Mouse (Mus musculus): Measurements from ENCODE around the gene Gm28036. TPM values are rescaled to one million over a fixed set of nuclear protein-coding genes. Genes with fewer than 3 reads are reported as not detected.

Gm28036 gene
- polyA plus RNA-seq, 1 experiment from 2014 or later: 19.8 TPM

DNA sequence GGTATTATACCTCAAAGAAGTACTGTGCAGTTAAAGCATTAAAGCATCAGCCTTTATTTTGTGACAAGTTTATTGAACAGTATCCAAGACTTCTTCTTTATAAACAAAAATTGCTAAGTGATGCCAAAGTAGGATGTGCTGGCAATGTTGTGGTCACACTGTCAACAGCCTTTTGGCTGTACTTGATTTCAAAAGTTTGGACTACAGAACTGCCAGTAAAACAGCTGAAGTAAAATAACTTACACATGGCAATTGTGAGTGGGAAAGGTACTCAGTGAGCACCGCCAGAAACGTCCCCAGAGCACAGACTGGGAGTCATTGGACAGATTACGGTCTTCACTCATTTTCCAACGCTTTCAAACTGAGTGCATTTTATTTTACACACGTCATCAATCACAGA, 35.0 kb downstream of the Gm28036 start:
- WGBS: 71% methylated on average over 5 of the region's 5 CpGs
- Histone ChIP-seq H3K9ac (ENCODE audit: low read length) (no peak overlapping the region), H3K36me3 (ENCODE audit: control insufficient read depth, insufficient read depth, low read length) (peaks cover 14% of the 10 kb centered on the region), H3K9me3 (replicated peaks; ENCODE audit: control insufficient read depth, low read length) (no peaks in the 10 kb centered on the region), H3K4me3 (replicated peaks; ENCODE audit: low read length) (no peak overlapping the region), H3K4me1 (ENCODE audit: control insufficient read depth, insufficient read depth, low read length) (no peaks in the 10 kb centered on the region), H3K27ac (ENCODE audit: low read length) (no peak overlapping the region), H3K27me3 (ENCODE audit: control insufficient read depth, insufficient read depth, low read length) (no peaks in the 10 kb centered on the region), H3K4me2 (ENCODE audit: low read depth, low read length) (no peak overlapping the region)
- no peak for ATAC-seq (ENCODE audit: insufficient read depth, low FRiP score)

DNA sequence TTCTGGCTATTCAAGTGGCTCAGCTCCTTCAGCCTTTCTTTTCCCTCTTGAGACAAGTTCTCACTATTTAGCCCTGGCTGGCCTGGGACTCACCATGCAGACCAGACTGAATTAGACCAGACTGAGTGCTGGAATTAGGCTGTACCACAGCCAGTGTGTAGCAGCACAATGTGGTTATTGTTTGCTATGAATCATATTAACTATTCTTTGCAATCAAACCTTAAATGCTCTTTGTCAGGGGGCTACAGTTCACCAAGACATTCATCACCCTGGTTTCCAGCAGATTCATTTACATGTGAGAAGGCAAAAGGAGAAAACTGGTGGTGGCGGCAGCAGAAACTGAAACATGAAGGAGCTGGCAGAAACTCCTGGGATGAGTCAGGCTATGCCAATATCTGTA, 37.1 kb downstream of the Gm28036 start:
- Histone ChIP-seq H3K4me1 (ENCODE audit: control insufficient read depth, insufficient read depth, low read length) (no peaks in the 10 kb centered on the region), H3K4me2 (ENCODE audit: low read depth, low read length) (no peak overlapping the region), H3K4me3 (replicated peaks; ENCODE audit: low read length) (no peak overlapping the region), H3K9ac (ENCODE audit: low read length) (no peak overlapping the region), H3K36me3 (ENCODE audit: control insufficient read depth, insufficient read depth, low read length) (no peaks in the 10 kb centered on the region), H3K9me3 (replicated peaks; ENCODE audit: control insufficient read depth, low read length) (no peaks in the 10 kb centered on the region), H3K27me3 (ENCODE audit: control insufficient read depth, insufficient read depth, low read length) (no peaks in the 10 kb centered on the region), H3K27ac (ENCODE audit: low read length) (no peak overlapping the region)
- no peak for ATAC-seq (ENCODE audit: insufficient read depth, low FRiP score)
- WGBS: 76% methylated on average over 1 of the region's 1 CpGs

DNA sequence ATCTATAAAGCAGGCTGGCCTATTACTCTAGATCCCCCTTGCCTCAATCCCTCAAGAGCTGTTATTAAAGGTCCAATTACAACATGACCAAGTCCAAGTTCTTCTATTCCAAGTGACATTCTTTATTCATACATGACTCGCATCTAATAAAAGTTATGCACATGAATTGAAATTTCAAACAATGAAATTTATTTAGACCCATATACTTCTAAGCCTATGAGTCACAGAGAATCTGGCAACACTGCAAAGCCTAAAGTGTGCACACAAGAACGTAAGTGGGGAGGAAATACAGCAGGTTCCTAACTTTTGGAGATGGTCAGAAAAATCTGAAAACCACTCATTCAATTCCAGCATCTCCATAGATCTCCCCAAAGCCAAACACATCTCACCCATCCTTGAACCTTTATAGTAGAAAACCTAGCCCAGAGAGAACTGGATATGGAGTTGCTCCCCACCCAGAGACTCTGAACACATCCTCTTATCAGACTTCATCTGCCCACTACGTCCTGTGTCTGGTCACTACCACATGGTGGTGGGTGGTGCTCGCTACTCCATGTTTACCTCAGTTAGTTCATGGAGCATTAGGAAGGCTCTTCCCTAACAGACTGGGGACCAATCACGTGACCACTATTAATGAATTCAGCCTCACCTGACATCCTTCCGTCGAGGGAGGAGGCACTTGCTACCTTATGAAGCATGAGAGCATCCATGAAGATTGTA, 39.3 kb downstream of the Gm28036 start:
- Histone ChIP-seq H3K9ac (ENCODE audit: low read length) (no peak overlapping the region), H3K4me3 (replicated peaks; ENCODE audit: low read length) (no peak overlapping the region), H3K9me3 (replicated peaks; ENCODE audit: control insufficient read depth, low read length) (no peaks in the 10 kb centered on the region), H3K36me3 (ENCODE audit: control insufficient read depth, insufficient read depth, low read length) (no peaks in the 10 kb centered on the region), H3K4me2 (ENCODE audit: low read depth, low read length) (no peak overlapping the region), H3K4me1 (ENCODE audit: control insufficient read depth, insufficient read depth, low read length) (no peaks in the 10 kb centered on the region), H3K27ac (ENCODE audit: low read length) (no peak overlapping the region), H3K27me3 (ENCODE audit: control insufficient read depth, insufficient read depth, low read length) (no peaks in the 10 kb centered on the region)
- 77% methylated on average over 7 of the region's 7 CpGs for WGBS
- ATAC-seq (ENCODE audit: insufficient read depth, low FRiP score): no peak

DNA sequence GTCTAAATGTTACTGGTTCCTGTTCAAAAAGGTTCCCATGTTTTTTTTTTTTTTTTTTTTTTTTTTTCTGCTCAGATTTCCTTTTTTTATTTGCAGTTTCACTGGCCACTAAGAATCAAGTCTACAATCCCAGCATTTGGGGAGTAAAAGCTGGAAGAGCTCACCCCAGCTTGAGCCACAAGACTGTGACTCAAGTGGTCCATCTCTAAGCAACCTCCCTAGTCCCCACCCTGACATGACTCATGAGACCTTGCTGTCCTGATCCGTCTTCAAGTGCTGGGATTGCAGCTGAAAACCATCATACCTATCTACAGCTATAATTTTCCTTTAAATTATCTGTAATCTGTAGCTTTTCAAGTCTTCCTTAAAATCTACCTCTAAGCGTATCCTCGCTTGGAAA, 42.4 kb downstream of the Gm28036 start:
- H3K9ac ChIP-seq (ENCODE audit: low read length): no peak overlapping the region
- H3K4me2 ChIP-seq (ENCODE audit: low read depth, low read length): no peak overlapping the region
- no peaks in the 10 kb centered on the region for H3K4me1 ChIP-seq (ENCODE audit: control insufficient read depth, insufficient read depth, low read length)
- no peak overlapping the region for H3K4me3 ChIP-seq (replicated peaks; ENCODE audit: low read length)
- no peaks in the 10 kb centered on the region for H3K9me3 ChIP-seq (replicated peaks; ENCODE audit: control insufficient read depth, low read length)
- ATAC-seq (ENCODE audit: insufficient read depth, low FRiP score): no peak
- H3K27me3 ChIP-seq (ENCODE audit: control insufficient read depth, insufficient read depth, low read length): no peaks in the 10 kb centered on the region
- no peak overlapping the region for H3K27ac ChIP-seq (ENCODE audit: low read length)
- no peaks in the 10 kb centered on the region for H3K36me3 ChIP-seq (ENCODE audit: control insufficient read depth, insufficient read depth, low read length)
- 85% methylated on average over 3 of the region's 3 CpGs for WGBS

DNA sequence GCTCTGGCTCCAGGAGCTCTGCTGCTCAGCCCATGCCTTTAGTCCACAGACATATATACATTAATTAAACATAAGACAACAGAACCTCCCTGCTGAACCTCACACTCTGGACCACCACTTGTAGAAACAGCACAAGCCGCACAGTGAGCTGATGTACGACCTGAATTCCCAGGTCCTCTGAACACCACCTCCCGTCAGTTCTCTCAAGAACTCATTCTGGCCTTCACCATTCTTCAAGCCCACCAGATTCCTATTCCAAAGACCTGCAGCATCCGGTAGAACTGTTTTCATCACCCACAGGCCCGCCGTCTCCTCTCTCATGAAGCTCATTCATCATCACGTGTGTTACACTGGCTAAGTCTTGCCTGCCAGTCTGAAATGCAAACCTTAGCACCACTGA, 46.5 kb downstream of the Gm28036 start:
- no peak overlapping the region for H3K9ac ChIP-seq (ENCODE audit: low read length)
- no peak overlapping the region for H3K4me3 ChIP-seq (replicated peaks; ENCODE audit: low read length)
- peaks cover 26% of the 10 kb centered on the region; the same call in 1 of the 2 replicates for H3K36me3 ChIP-seq (ENCODE audit: control insufficient read depth, insufficient read depth, low read length)
- H3K4me1 ChIP-seq (ENCODE audit: control insufficient read depth, insufficient read depth, low read length): no peaks in the 10 kb centered on the region
- H3K27ac ChIP-seq (ENCODE audit: low read length): no peak overlapping the region
- H3K27me3 ChIP-seq (ENCODE audit: control insufficient read depth, insufficient read depth, low read length): no peaks in the 10 kb centered on the region
- H3K4me2 ChIP-seq (ENCODE audit: low read depth, low read length): no peak overlapping the region
- H3K9me3 ChIP-seq (replicated peaks; ENCODE audit: control insufficient read depth, low read length): no peaks in the 10 kb centered on the region
- no peak for ATAC-seq (ENCODE audit: insufficient read depth, low FRiP score)
- WGBS: 65% methylated on average over 7 of the region's 7 CpGs

DNA sequence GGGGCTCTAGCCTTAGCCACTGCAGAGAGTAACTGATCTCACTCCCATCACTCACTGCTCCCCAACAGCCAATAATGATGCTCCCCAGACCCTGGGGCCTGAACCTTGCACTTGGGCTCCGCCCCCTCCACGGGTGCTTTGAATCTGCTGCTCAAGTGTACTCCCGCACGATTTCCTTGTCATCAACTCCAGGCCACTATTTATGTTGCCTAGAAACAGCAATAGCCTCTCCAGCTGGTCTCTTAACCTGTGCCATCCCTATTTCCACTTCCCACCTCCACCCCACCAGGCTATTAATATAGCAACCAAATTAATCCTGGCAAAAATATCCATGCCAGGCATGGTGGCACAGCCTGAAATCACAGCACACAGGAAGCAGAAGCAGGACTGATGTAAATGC, 47.2 kb downstream of the Gm28036 start:
- Histone ChIP-seq H3K4me1 (ENCODE audit: control insufficient read depth, insufficient read depth, low read length) (no peaks in the 10 kb centered on the region), H3K36me3 (ENCODE audit: control insufficient read depth, insufficient read depth, low read length) (peaks cover 29% of the 10 kb centered on the region; the same call in 1 of the 2 replicates), H3K4me2 (ENCODE audit: low read depth, low read length) (no peak overlapping the region), H3K4me3 (replicated peaks; ENCODE audit: low read length) (no peak overlapping the region), H3K27me3 (ENCODE audit: control insufficient read depth, insufficient read depth, low read length) (no peaks in the 10 kb centered on the region), H3K27ac (ENCODE audit: low read length) (no peak overlapping the region), H3K9me3 (replicated peaks; ENCODE audit: control insufficient read depth, low read length) (no peaks in the 10 kb centered on the region), H3K9ac (ENCODE audit: low read length) (no peak overlapping the region)
- 41% methylated on average over 4 of the region's 4 CpGs for WGBS
- no peak for ATAC-seq (ENCODE audit: insufficient read depth, low FRiP score)

DNA sequence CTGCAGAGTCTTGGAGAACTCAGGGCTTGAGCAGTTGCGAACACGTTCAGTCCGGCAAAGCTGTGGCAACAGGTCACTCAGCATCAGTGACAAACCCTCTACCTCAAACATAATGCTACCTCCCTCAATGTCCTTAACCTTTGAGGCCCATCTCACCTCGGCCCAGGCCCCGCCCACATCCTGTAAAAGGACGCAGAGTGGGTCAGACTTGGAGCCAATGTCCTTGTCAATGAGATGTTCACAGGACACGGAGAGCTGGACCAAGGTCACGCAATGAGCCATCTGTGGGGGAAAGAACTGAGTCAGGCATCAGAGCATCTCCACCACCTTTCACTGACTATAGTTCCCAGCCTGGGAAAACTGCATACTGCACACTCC, 47.7 kb downstream of the Gm28036 start:
- no peaks in the 10 kb centered on the region for H3K27me3 ChIP-seq (ENCODE audit: control insufficient read depth, insufficient read depth, low read length)
- no peak for ATAC-seq (ENCODE audit: insufficient read depth, low FRiP score)

DNA sequence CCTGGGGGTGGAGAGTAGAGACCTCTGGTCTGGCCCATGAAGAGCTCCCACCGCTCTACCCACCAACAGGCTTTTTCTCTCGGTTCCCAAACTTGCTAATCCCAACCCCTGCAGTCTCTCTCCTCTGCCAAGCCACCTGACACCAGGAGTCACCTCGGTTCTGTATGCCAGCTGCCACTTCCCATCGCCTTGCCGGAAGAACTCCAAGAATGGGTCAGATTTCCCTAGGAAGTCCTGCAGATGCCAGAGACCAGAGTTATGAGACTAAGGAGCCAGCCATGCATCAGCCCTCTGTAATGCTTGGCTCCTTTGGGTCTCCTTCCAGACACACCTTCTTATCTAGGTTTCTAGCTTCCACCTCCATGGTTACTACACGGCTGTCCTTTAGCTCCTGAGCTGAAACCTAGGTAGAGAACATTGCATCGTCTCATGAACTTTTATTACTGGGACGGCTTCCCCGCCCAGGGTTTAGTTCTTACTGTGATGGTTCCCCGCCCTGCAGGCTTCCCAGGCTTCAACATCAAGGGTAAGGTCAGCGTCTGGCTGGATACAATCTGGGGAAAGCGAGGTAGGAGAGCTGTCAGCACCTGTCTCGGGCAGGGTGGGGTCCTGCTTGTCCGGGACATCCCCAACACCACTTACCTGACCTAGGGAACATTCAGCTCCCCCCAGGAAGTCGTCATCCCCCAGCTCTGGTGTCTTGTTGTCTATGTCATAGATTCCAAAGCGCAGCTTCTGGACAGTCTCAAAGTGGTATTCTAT, 48.3 kb downstream of the Gm28036 start:
- no peak for ATAC-seq (ENCODE audit: insufficient read depth, low FRiP score)
- H3K36me3 ChIP-seq (ENCODE audit: control insufficient read depth, insufficient read depth, low read length): peaks cover 29% of the 10 kb centered on the region; the same call in 1 of the 2 replicates
- 90% methylated on average over 16 of the region's 16 CpGs for WGBS

More for the DNA sequence above, 47.7 kb downstream of the Gm28036 start:
- Histone ChIP-seq H3K4me2 (ENCODE audit: low read depth, low read length) (no peak overlapping the region), H3K9ac (ENCODE audit: low read length) (no peak overlapping the region), H3K9me3 (replicated peaks; ENCODE audit: control insufficient read depth, low read length) (no peaks in the 10 kb centered on the region), H3K4me1 (ENCODE audit: control insufficient read depth, insufficient read depth, low read length) (no peaks in the 10 kb centered on the region), H3K4me3 (replicated peaks; ENCODE audit: low read length) (no peak overlapping the region), H3K36me3 (ENCODE audit: control insufficient read depth, insufficient read depth, low read length) (peaks cover 29% of the 10 kb centered on the region; the same call in 1 of the 2 replicates), H3K27ac (ENCODE audit: low read length) (no peak overlapping the region)
- WGBS: 80% methylated on average over 8 of the region's 8 CpGs

DNA sequence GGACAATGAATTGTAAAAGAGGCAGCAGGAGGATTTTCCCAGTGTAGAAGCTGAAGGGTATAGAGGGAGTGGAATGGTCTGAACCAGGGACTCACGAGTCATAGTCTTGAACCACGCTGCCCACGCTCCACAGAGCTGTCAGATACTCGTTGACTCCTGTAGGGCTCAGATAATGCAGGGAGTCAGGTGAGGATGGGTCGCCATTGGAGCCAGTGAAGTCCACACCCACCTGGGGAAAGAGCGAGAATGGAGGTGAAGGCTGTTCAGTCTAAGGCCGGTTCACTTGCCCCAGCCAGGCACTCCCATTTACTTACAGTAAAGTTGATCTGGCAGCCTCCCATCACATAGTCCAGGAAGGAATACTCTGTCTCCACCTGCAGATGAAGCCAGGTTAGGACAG, 49.4 kb downstream of the Gm28036 start:
- Histone ChIP-seq H3K27ac (ENCODE audit: low read length) (no peak overlapping the region), H3K4me1 (ENCODE audit: control insufficient read depth, insufficient read depth, low read length) (no peaks in the 10 kb centered on the region), H3K9me3 (replicated peaks; ENCODE audit: control insufficient read depth, low read length) (no peaks in the 10 kb centered on the region), H3K27me3 (ENCODE audit: control insufficient read depth, insufficient read depth, low read length) (no peaks in the 10 kb centered on the region), H3K9ac (ENCODE audit: low read length) (no peak overlapping the region), H3K4me2 (ENCODE audit: low read depth, low read length) (no peak overlapping the region), H3K4me3 (replicated peaks; ENCODE audit: low read length) (no peak overlapping the region), H3K36me3 (ENCODE audit: control insufficient read depth, insufficient read depth, low read length) (peaks cover 29% of the 10 kb centered on the region)
- ATAC-seq (ENCODE audit: insufficient read depth, low FRiP score): no peak
- WGBS: 91% methylated on average over 7 of the region's 7 CpGs

More for the DNA sequence above, 48.3 kb downstream of the Gm28036 start:
- H3K9me3 ChIP-seq (replicated peaks; ENCODE audit: control insufficient read depth, low read length): no peaks in the 10 kb centered on the region
- no peak overlapping the region for H3K9ac ChIP-seq (ENCODE audit: low read length)
- no peak overlapping the region for H3K27ac ChIP-seq (ENCODE audit: low read length)
- no peak overlapping the region for H3K4me2 ChIP-seq (ENCODE audit: low read depth, low read length)
- H3K4me1 ChIP-seq (ENCODE audit: control insufficient read depth, insufficient read depth, low read length): no peaks in the 10 kb centered on the region
- H3K4me3 ChIP-seq (replicated peaks; ENCODE audit: low read length): no peak overlapping the region
- no peaks in the 10 kb centered on the region for H3K27me3 ChIP-seq (ENCODE audit: control insufficient read depth, insufficient read depth, low read length)

Data from stomach, embryonic 16.5 days (tissue).